Mouse (Mus musculus): Measurements from ENCODE around the gene Zfp605. TPM values are rescaled to one million over a fixed set of nuclear protein-coding genes. Genes with fewer than 3 reads are reported as not detected.

Gene Zfp605
- total and polyA plus RNA-seq, 2 experiments from 2014 or later: 16.9 to 20.4 TPM

DNA sequence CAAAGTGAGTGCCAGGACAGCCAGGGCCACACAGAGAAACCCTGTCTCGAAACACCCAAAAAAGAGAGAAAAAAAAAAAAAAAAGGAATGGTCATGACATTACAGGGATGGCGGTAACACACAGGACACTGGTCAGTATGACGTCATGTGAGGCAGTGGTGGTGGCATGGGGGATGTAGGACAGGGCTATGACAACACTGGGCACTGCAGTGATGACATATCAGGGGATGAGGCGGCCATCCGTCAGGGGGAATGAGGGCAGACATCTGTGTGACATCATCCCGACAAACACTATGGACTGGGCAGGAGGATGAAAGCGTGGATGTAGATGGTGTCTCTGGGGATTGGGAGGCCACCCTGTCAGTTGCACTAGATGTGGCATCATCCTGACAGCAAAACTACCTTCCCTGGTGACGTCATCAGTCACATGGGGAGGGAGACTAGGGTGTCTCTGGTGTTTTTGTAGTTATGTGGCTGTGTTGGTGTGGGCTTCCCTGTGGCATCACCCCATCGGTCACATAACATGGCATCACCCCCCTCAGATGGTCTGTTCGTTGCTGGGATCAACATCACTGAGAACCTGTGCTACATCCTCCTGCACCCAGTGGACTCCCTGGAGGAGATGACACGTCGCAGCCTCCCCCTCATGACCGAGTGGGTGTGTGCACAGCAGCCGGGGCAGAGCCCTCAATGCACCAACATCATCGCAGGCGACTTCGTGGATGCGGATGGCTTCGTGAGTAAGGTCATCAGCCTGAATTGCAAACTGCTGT, 6.9 kb upstream of the Zfp605 start:
- Histone ChIP-seq H3K36me3 (ENCODE audit: insufficient read depth) (peaks cover 38% of the 10 kb centered on the region), H3K9ac (no peak overlapping the region), H3K27ac (ENCODE audit: low read depth, low read length) (no peak overlapping the region), H3K4me3 (ENCODE audit: low read depth, low read length) (no peak overlapping the region), H3K9me3 (ENCODE audit: low read length) (no peaks in the 10 kb centered on the region), H3K27me3 (ENCODE audit: insufficient read depth, low read length) (no peaks in the 10 kb centered on the region), H3K4me1 (ENCODE audit: insufficient read depth) (peaks cover 13% of the 10 kb centered on the region), H3K4me2 (ENCODE audit: low read depth) (no peak overlapping the region)
- TF ChIP-seq CTCF (IDR thresholded peaks at IDR 0.05; ENCODE audit: low read depth): no peak
- no peak for ATAC-seq
- 95% methylated on average over 19 of the region's 19 CpGs for WGBS
- no peak for DNase-seq

DNA sequence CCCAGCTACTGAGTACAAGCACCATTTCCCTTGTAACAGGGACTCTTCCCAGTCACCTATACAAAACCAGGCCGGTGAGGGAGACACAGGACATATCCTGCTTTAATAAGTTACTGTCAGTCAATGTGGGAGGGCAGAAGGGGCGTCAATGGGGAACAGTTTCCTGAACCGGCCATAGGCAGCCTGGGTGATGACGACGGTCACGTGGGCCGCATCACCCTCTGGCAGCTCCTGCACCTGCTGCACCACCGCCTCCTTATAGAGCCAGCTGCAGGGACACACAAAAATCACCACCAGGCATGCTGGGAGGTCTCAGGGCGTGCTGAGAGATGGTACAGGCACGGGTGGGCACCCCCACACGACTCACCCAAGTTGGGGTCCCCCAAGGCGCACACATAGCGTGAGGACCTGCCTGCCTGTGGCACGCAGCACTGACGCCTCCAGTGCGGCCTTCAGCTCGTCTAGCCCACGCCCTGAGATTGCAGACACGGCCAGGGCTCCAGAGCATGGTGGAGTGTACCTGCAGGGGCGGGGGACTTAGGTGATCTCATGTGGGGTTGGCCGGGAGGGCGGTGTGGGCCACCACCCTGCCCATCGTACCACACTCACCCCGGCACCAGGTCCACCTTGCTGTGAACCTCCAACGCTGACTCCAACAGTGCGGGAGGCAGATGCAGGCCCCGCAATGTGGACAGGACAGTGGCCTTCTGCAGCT, 5.8 kb upstream of the Zfp605 start:
- H3K9ac ChIP-seq: no peak overlapping the region
- TF ChIP-seq CTCF (IDR thresholded peaks at IDR 0.05; ENCODE audit: low read depth): no peak
- no peaks in the 10 kb centered on the region for H3K27me3 ChIP-seq (ENCODE audit: insufficient read depth, low read length)
- no peak overlapping the region for H3K4me3 ChIP-seq (ENCODE audit: low read depth, low read length)
- H3K36me3 ChIP-seq (ENCODE audit: insufficient read depth): peaks cover 38% of the 10 kb centered on the region
- DNase-seq (no peak), ATAC-seq (no peak)
- WGBS: 97% methylated on average over 27 of the region's 27 CpGs
- H3K4me1 ChIP-seq (ENCODE audit: insufficient read depth): peaks cover 13% of the 10 kb centered on the region
- H3K4me2 ChIP-seq (ENCODE audit: low read depth): no peak overlapping the region
- H3K9me3 ChIP-seq (ENCODE audit: low read length): no peaks in the 10 kb centered on the region
- H3K27ac ChIP-seq (ENCODE audit: low read depth, low read length): no peak overlapping the region

- Histone ChIP-seq H3K4me3 (ENCODE audit: low read depth, low read length) (no peak overlapping the region), H3K4me2 (ENCODE audit: low read depth) (no peak overlapping the region), H3K36me3 (ENCODE audit: insufficient read depth) (peaks cover 38% of the 10 kb centered on the region), H3K9me3 (ENCODE audit: low read length) (no peaks in the 10 kb centered on the region), H3K4me1 (ENCODE audit: insufficient read depth) (peaks cover 13% of the 10 kb centered on the region), H3K27ac (ENCODE audit: low read depth, low read length) (no peak overlapping the region), H3K27me3 (ENCODE audit: insufficient read depth, low read length) (no peaks in the 10 kb centered on the region), H3K9ac (no peak overlapping the region)
- no peak for ATAC-seq
- WGBS: 96% methylated on average over 36 of the region's 36 CpGs
- DNase-seq: no peak
- TF ChIP-seq CTCF (IDR thresholded peaks at IDR 0.05; ENCODE audit: low read depth): no peak
Measured at GRCm38 (mm10) chr5:110104616-110105380, 5.1 kb upstream of the Zfp605 start.

GRCm38 (mm10) chr5:110106140-110106871, 3.6 kb upstream of the Zfp605 start:
- Histone ChIP-seq H3K27ac (ENCODE audit: low read depth, low read length) (no peak overlapping the region), H3K27me3 (ENCODE audit: insufficient read depth, low read length) (no peaks in the 10 kb centered on the region), H3K9ac (no peak overlapping the region), H3K4me1 (ENCODE audit: insufficient read depth) (peaks cover 8% of the 10 kb centered on the region), H3K36me3 (ENCODE audit: insufficient read depth) (peaks cover 38% of the 10 kb centered on the region), H3K4me3 (ENCODE audit: low read depth, low read length) (peak overlapping the region; percentile 87), H3K4me2 (ENCODE audit: low read depth) (peak overlapping the region; percentile 88), H3K9me3 (ENCODE audit: low read length) (no peaks in the 10 kb centered on the region)
- DNase-seq (no peak), ATAC-seq (no peak)
- no peak for TF ChIP-seq CTCF (IDR thresholded peaks at IDR 0.05; ENCODE audit: low read depth)
- 96% methylated on average over 26 of the region's 26 CpGs for WGBS

DNA sequence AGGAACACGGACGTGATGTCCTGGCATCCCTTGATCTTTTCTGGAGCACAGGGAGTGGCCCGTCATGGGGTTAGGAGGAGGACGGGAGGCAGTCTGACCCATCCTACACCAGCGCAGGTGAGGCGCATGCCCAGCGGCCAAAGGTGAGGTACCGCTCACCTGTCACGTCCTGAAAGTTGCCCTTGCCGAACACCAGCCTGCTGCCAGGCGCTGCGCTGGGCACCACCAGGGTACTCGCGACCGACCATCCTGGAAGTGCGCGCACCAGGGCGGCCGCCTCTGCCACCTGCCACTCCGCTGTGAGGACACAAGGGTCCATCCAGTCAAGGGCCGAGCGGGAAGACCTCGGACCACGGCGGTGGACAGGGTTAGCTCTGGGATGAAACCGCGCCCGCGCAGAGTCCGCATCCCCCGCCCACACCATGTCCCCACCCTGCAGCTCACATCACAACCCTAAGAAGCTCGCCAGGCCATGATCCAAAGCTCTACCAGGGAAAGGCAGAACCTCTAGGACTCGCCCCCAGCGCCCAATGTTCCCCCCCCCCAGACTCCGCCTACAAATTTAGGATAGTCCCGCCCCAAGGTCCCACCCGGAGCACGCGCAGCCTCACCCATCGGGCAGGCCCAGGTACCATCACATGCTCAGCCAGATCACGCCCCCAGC, 2.9 kb upstream of the Zfp605 start:
- ATAC-seq (no peak; the same call in 1 of the 2 replicates), DNase-seq (no peak)
- peak overlapping the region; percentile 88 for H3K4me2 ChIP-seq (ENCODE audit: low read depth)
- H3K4me1 ChIP-seq (ENCODE audit: insufficient read depth): peaks cover 8% of the 10 kb centered on the region; the same call in 1 of the 2 replicates
- H3K36me3 ChIP-seq (ENCODE audit: insufficient read depth): peaks cover 38% of the 10 kb centered on the region
- H3K9me3 ChIP-seq (ENCODE audit: low read length): no peaks in the 10 kb centered on the region
- no peak for TF ChIP-seq CTCF (IDR thresholded peaks at IDR 0.05; ENCODE audit: low read depth)
- H3K27me3 ChIP-seq (ENCODE audit: insufficient read depth, low read length): no peaks in the 10 kb centered on the region
- 14% methylated on average over 39 of the region's 41 CpGs for WGBS
- peak overlapping the region; percentile 87 for H3K4me3 ChIP-seq (ENCODE audit: low read depth, low read length)
- H3K9ac ChIP-seq: peak overlapping the region; percentile 87
- peak overlapping the region; percentile 97 for H3K27ac ChIP-seq (ENCODE audit: low read depth, low read length)
